ENCODE assay signal across 1 mouse cellular context in genomic region chr8:117672558-117672957, GRCm38 (mm10).
TF ChIP-seq lines count a peak whose summit lies in the region.

No protein-coding gene starts in this region.

TF ChIP-seq in CH12.LX, 34 proteins besides CTCF, POLR2A, EP300 and RAD21:
- TF ChIP-seq ZC3H11A (IDR thresholded peaks at IDR 0.05; ENCODE audit: low read depth, low read length) (no peak), TBP (conservative IDR thresholded peaks at IDR 0.05; ENCODE audit: low read depth, low read length) (no peak), RCOR1 (conservative IDR thresholded peaks at IDR 0.05; ENCODE audit: low read depth, low read length) (no peak), MEF2A (IDR thresholded peaks at IDR 0.05; ENCODE audit: borderline replicate concordance, low read depth, low read length) (no peak), USF2 (conservative IDR thresholded peaks at IDR 0.05; ENCODE audit: low read depth, low read length) (no peak), CHD1 (IDR thresholded peaks at IDR 0.05; ENCODE audit: low read depth, low read length) (no peak), PAX5 (IDR thresholded peaks at IDR 0.05; ENCODE audit: low read length) (no peak), E2F4 (IDR thresholded peaks at IDR 0.05; ENCODE audit: insufficient replicate concordance, low read depth, low read length) (no peak), ZNF384 (IDR thresholded peaks at IDR 0.05; ENCODE audit: low read depth, low read length) (no peak), JUN (IDR thresholded peaks at IDR 0.05; ENCODE audit: insufficient read depth, low read depth, low read length) (no peak), GABPA (IDR thresholded peaks at IDR 0.05; ENCODE audit: insufficient replicate concordance, low read depth, low read length) (no peak), ELF1 (IDR thresholded peaks at IDR 0.05; ENCODE audit: low read depth, low read length) (no peak), ZMIZ1 (IDR thresholded peaks at IDR 0.05; ENCODE audit: low read depth, low read length) (no peak), UBTF (IDR thresholded peaks at IDR 0.05; ENCODE audit: low read depth, low read length) (no peak)
